Mouse (Mus musculus): Measurements from ENCODE around the gene Mgat5b.

DNA sequence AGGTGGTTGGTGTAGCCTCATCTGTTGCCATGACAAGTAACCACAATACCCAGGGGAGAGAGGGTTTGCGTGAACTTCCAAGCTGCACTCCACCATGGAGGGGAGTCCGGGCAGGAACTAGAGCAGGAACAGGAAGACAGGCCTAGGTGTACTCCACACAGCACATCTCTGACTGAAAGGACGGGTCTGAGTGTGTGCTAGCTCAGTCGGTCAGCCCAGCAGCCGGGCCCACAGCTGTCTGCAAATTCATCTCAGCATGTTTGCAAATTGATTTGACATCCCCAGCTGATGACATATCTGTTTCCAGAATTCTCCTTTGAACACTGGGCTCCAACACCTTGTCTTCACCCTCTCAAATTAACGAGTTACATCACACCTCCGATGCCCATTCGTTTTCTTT is 72.7 kb downstream of the Mgat5b start:
- no peak for TF ChIP-seq CTCF (IDR thresholded peaks at IDR 0.05; ENCODE audit: borderline replicate concordance, control insufficient read depth, extremely low read depth, insufficient read depth, low read length, poor library complexity)
- no peak for TF ChIP-seq POLR2A (IDR thresholded peaks at IDR 0.05; ENCODE audit: control insufficient read depth, extremely low read depth, insufficient read depth, low read length, poor library complexity)
